In the genomic region with DNA sequence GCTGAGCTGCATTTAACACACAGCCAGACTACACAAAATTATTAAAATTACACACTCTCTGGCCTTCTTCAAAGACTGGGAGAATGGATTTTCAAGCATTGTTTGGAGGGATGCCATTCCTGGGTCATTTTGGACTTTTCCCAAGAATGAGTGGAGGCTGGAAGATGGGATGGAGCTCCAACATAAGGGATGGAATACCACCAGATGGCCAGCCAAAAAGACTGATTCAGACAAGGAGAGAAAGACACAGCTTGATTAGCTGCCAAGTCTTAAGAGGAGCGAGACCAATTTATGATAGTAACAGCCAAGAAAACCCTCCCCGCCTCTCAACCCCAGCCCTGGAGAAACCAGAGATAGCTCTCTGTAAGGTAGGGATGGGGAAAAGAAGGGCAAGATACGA, we compare ENCODE assay signal across 15 mouse cellular contexts.
DNase-seq lines count a peak whose midpoint lies in the region; ATAC-seq lines count a peak whose summit lies in the region.
"Had no signal": no experiment of that assay in that cellular context is flagged by ENCODE, and none has a peak within 500 bp of the region (broad histone marks: within the 10 kb centered on the region; RNA-seq: fewer than 3 reads in every experiment).

No protein-coding gene starts in this region.

- no peaks in the 10 kb centered on the region for H3K36me3 ChIP-seq in lung, embryonic 16.5 days (ENCODE audit: control insufficient read depth, insufficient read depth, low read length)
- no peaks in the 10 kb centered on the region for H3K36me3 ChIP-seq in limb, embryonic 15.5 days
- H3K36me3 ChIP-seq: embryonic facial prominence, embryonic 13.5 days; intestine, embryonic 15.5 days; liver, embryonic 13.5 days had no signal

- intact Hi-C loops in gastrocnemius, postnatal 14 days (cut with DNase I; ENCODE audit: low total_unique reads) = no loop called here

- 46% methylated on average over 3 of the region's 3 CpGs for WGBS in lung, embryonic 16.5 days
- WGBS in limb, embryonic 15.5 days = 61% methylated on average over 3 of the region's 3 CpGs

- no peaks in the 10 kb centered on the region for H3K9me3 ChIP-seq in lung, embryonic 16.5 days (ENCODE audit: control insufficient read depth, low read length)
- no peaks in the 10 kb centered on the region for H3K9me3 ChIP-seq in limb, embryonic 15.5 days
- H3K9me3 ChIP-seq: embryonic facial prominence, embryonic 13.5 days; intestine, embryonic 15.5 days; liver, embryonic 13.5 days had no signal

- no peak overlapping the region for H3K9ac ChIP-seq in lung, embryonic 16.5 days (ENCODE audit: low read length)
- no peak overlapping the region for H3K9ac ChIP-seq in limb, embryonic 15.5 days
- H3K9ac ChIP-seq: embryonic facial prominence, embryonic 13.5 days; intestine, embryonic 15.5 days; liver, embryonic 13.5 days had no signal

- H3K4me1 ChIP-seq in lung, embryonic 16.5 days (replicated peaks; ENCODE audit: control insufficient read depth, insufficient read depth, low read length) = no peaks in the 10 kb centered on the region
- 0 out of 2 replicates have a peak, but pooled peaks cover 4% of the 10 kb centered on the region for H3K4me1 ChIP-seq in limb, embryonic 15.5 days
- H3K4me1 ChIP-seq: embryonic facial prominence, embryonic 13.5 days; intestine, embryonic 15.5 days; liver, embryonic 13.5 days had no signal

- H3K4me3 ChIP-seq in lung, embryonic 16.5 days (ENCODE audit: low read length) = no peak overlapping the region
- no peak overlapping the region for H3K4me3 ChIP-seq in limb, embryonic 15.5 days
- H3K4me3 ChIP-seq: embryonic facial prominence, embryonic 13.5 days; intestine, embryonic 15.5 days; liver, embryonic 13.5 days; myocyte had no signal

- peak; percentile 51 for ATAC-seq in lung, embryonic 16.5 days (ENCODE audit: low read depth)
- peak; percentile 30; the same call in 1 of the 2 replicates for ATAC-seq in limb, embryonic 15.5 days (ENCODE audit: insufficient number of reproducible peaks, low FRiP score, low TSS enrichment, low read depth)
- ATAC-seq: forebrain, embryonic 16.5 days; intestine, embryonic 15.5 days; Patski had no signal

- H3K27ac ChIP-seq in lung, embryonic 16.5 days (ENCODE audit: low read length) = no peak overlapping the region
- H3K27ac ChIP-seq in limb, embryonic 15.5 days = no peak overlapping the region
- H3K27ac ChIP-seq: embryonic facial prominence, embryonic 13.5 days; intestine, embryonic 15.5 days; kidney, postnatal 0 days; liver, embryonic 13.5 days had no signal

- no peak overlapping the region for H3K4me2 ChIP-seq in lung, embryonic 16.5 days (ENCODE audit: low read depth, low read length)
- H3K4me2 ChIP-seq in limb, embryonic 15.5 days = no peak overlapping the region
- H3K4me2 ChIP-seq: embryonic facial prominence, embryonic 13.5 days; intestine, embryonic 15.5 days; liver, embryonic 13.5 days had no signal

- DNase-seq in heart, postnatal 4 days = peak; percentile 7
- DNase-seq in heart, adult 18-20 months = no peak
- DNase-seq in lung, adult 18-20 months = no peak
- DNase-seq in cerebellum, adult 8-10 months = peak; percentile 5
- DNase-seq in gastrocnemius, postnatal 14 days = no peak
- DNase-seq: adrenal gland, adult 8-10 months; liver, embryonic 13.5 days had no signal

- no peaks in the 10 kb centered on the region for H3K27me3 ChIP-seq in lung, embryonic 16.5 days (ENCODE audit: control insufficient read depth, insufficient read depth, low read depth, low read length)
- no peaks in the 10 kb centered on the region for H3K27me3 ChIP-seq in limb, embryonic 15.5 days
- H3K27me3 ChIP-seq: embryonic facial prominence, embryonic 13.5 days; intestine, embryonic 15.5 days; liver, embryonic 13.5 days; Patski had no signal

Comparison
In these comparisons a context has a peak if more than half of its experiments do, and no peak if none do; other contexts are left out.
1. DNase-seq: peak in heart, postnatal 4 days (single experiment) and cerebellum, adult 8-10 months (single experiment); none in heart, adult 18-20 months (0 of 2), lung, adult 18-20 months (0 of 2) and gastrocnemius, postnatal 14 days (single experiment).